Mouse (Mus musculus) embryonic facial prominence, embryonic 13.5 days (tissue): Measurements from ENCODE around the gene Decr2. TPM values are rescaled to one million over a fixed set of nuclear protein-coding genes. Genes with fewer than 3 reads are reported as not detected.
"Not testable (repeated sequence)": the region's sequence is repeated elsewhere in the genome, so short reads cannot be mapped to it uniquely, and the experiment has no call there.

ENCODE experiments used
- ATAC-seq: fragments of 200-750 bp; cut with Nextera tagmentation; 2 replicates; pipeline ENCODE4 v1.8.0; 2017; ENCODE audit warnings: low read depth; ENCODE audit not compliant: insufficient number of reproducible peaks, insufficient read depth, low FRiP score, low TSS enrichment
- H3K27ac ChIP-seq: fragments of 300-500 bp; sonication (generic); 2 replicates; pipeline ENCODE4 v1.5.1; 2015; ENCODE audit warnings: moderate library complexity, mild to moderate bottlenecking, inconsistent platforms
- H3K27me3 ChIP-seq: fragments of 300-500 bp; sonication (generic); 2 replicates; pipeline ENCODE4 v1.6.1; 2015; ENCODE audit warnings: mild to moderate bottlenecking, inconsistent platforms
- H3K36me3 ChIP-seq: fragments of 300-500 bp; sonication (generic); 2 replicates; pipeline ENCODE4 v1.6.1; 2015; ENCODE audit warnings: mild to moderate bottlenecking, inconsistent platforms
- H3K4me1 ChIP-seq: fragments of 300-500 bp; sonication (generic); 2 replicates; pipeline ENCODE4 v1.6.1; 2015; ENCODE audit warnings: inconsistent platforms
- H3K4me2 ChIP-seq: fragments of 300-500 bp; sonication (generic); 2 replicates; pipeline ENCODE4 v1.6.1; 2015; ENCODE audit warnings: moderate library complexity, mild to moderate bottlenecking, inconsistent platforms
- H3K4me3 ChIP-seq: fragments of 300-500 bp; sonication (generic); 2 replicates; pipeline ENCODE4 v1.5.1; 2015; ENCODE audit warnings: mild to moderate bottlenecking, inconsistent platforms
- H3K9ac ChIP-seq: fragments of 300-500 bp; sonication (generic); 2 replicates; pipeline ENCODE4 v1.6.1; 2015; ENCODE audit warnings: mild to moderate bottlenecking, inconsistent platforms
- H3K9me3 ChIP-seq: fragments of 300-500 bp; sonication (generic); 2 replicates; pipeline ENCODE4 v1.6.1; 2016; ENCODE audit warnings: inconsistent platforms
- WGBS: fragments of 180-500 bp; shearing (Covaris S2); methylation state at CpG from one replicate; pipeline ENCODE4 v1.1.7; 2015; ENCODE audit warnings: mixed read lengths; 5-methylcytosine and 5-hydroxymethylcytosine counted together
- polyA plus RNA-seq: library from polyadenylated mRNA; unstranded; fragments of >200 nt; fragmentation: Nextera tagmentation; extraction: Ambion mirVana; gene quantifications from 2 replicates; pipeline ENCODE4 v1.2.1, GENCODE M21; 2015

Gene Decr2
- polyA plus RNA-seq, 1 experiment from 2014 or later: 44.9 TPM

GRCm38 (mm10) chr17:26122431-26123140, 32.4 kb upstream of the Decr2 start:
- 45% methylated on average over 5 of the region's 5 CpGs for WGBS
- no peak for ATAC-seq
- H3K36me3 ChIP-seq: peaks cover 26% of the 10 kb centered on the region
- peaks cover 25% of the 10 kb centered on the region for H3K4me1 ChIP-seq
- H3K9ac ChIP-seq: no peak overlapping the region
- H3K27ac ChIP-seq: no peak overlapping the region
- no peaks in the 10 kb centered on the region for H3K9me3 ChIP-seq
- H3K4me2 ChIP-seq: no peak overlapping the region
- peak overlapping the region; percentile 3; the same call in 1 of the 2 replicates for H3K4me3 ChIP-seq
- peaks cover 21% of the 10 kb centered on the region for H3K27me3 ChIP-seq

- H3K9me3 ChIP-seq: no peaks in the 10 kb centered on the region
- WGBS: 48% methylated on average over 33 of the region's 33 CpGs
- no peak overlapping the region for H3K27ac ChIP-seq
- 0 out of 2 replicates have a peak, but pooled peaks have one; percentile 7 for ATAC-seq
- peaks cover 46% of the 10 kb centered on the region for H3K27me3 ChIP-seq
- H3K4me3 ChIP-seq: no peak overlapping the region
- no peak overlapping the region for H3K9ac ChIP-seq
- peaks cover 22% of the 10 kb centered on the region for H3K4me1 ChIP-seq
- H3K36me3 ChIP-seq: peaks cover 1% of the 10 kb centered on the region; the same call in 1 of the 2 replicates
- peak overlapping the region; percentile 20; the same call in 1 of the 2 replicates for H3K4me2 ChIP-seq
These were observed 29.9 kb upstream of the Decr2 start for GRCm38 (mm10) chr17:26119766-26120710.

GRCm38 (mm10) chr17:26116503-26117258, 26.5 kb upstream of the Decr2 start:
- WGBS: 84% methylated on average over 17 of the region's 17 CpGs

GRCm38 (mm10) chr17:26115956-26116487, 25.9 kb upstream of the Decr2 start:
- no peak for ATAC-seq
- Histone ChIP-seq H3K9ac (no peak overlapping the region), H3K4me2 (no peak overlapping the region), H3K36me3 (no peaks in the 10 kb centered on the region), H3K27ac (no peak overlapping the region), H3K4me1 (peaks cover 21% of the 10 kb centered on the region), H3K27me3 (peaks cover 86% of the 10 kb centered on the region), H3K9me3 (no peaks in the 10 kb centered on the region), H3K4me3 (no peak overlapping the region)
- WGBS: 66% methylated on average over 2 of the region's 3 CpGs

More at GRCm38 (mm10) chr17:26116503-26117258, 26.5 kb upstream of the Decr2 start:
- Histone ChIP-seq H3K4me2 (no peak overlapping the region), H3K9ac (no peak overlapping the region), H3K27me3 (peaks cover 80% of the 10 kb centered on the region), H3K36me3 (no peaks in the 10 kb centered on the region), H3K4me3 (no peak overlapping the region), H3K4me1 (peaks cover 21% of the 10 kb centered on the region), H3K9me3 (no peaks in the 10 kb centered on the region), H3K27ac (no peak overlapping the region)
- ATAC-seq: no peak

GRCm38 (mm10) chr17:26115205-26115898, 25.2 kb upstream of the Decr2 start:
- Histone ChIP-seq H3K9me3 (no peaks in the 10 kb centered on the region), H3K4me1 (peaks cover 18% of the 10 kb centered on the region), H3K36me3 (no peaks in the 10 kb centered on the region), H3K4me2 (no peak overlapping the region), H3K9ac (no peak overlapping the region), H3K4me3 (no peak overlapping the region), H3K27ac (no peak overlapping the region), H3K27me3 (peaks cover 93% of the 10 kb centered on the region)
- WGBS: 78% methylated on average over 7 of the region's 7 CpGs
- no peak for ATAC-seq

GRCm38 (mm10) chr17:26114461-26114860, 24.3 kb upstream of the Decr2 start:
- Histone ChIP-seq H3K27me3 (peaks cover 97% of the 10 kb centered on the region), H3K4me1 (peaks cover 13% of the 10 kb centered on the region)
- H3K9ac ChIP-seq, H3K4me3 ChIP-seq, H3K36me3 ChIP-seq, ATAC-seq, H3K4me2 ChIP-seq, H3K9me3 ChIP-seq, H3K27ac ChIP-seq: not testable (repeated sequence)
- WGBS: 61% methylated on average over 7 of the region's 7 CpGs

DNA sequence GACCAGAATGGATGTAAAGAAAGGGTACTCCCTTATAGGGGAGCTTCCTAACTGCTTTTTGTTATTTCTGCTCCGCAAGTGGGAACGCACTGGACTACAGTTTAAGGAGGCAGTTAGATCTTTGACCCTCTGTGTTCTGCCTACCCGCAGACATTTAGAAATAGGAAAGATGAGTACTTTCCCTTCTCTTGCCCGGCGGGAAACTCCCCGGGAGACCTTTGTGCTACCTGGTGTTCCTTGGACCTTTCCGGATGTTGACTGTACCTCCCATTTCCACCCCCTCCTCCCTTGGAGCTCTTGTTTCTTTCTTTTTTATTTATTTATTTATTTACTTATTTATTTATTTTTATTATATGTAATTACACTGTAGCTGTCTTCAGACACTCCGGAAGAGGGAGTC, 23.9 kb upstream of the Decr2 start:
- Histone ChIP-seq H3K4me2 (peak overlapping the region; percentile 98), H3K4me1 (peaks cover 13% of the 10 kb centered on the region), H3K4me3 (peak overlapping the region; percentile 62), H3K9me3 (no peaks in the 10 kb centered on the region), H3K36me3 (no peaks in the 10 kb centered on the region), H3K27me3 (peaks cover 97% of the 10 kb centered on the region), H3K9ac (peak overlapping the region; percentile 68; the same call in 1 of the 2 replicates), H3K27ac (no peak overlapping the region)
- 11% methylated on average over 8 of the region's 8 CpGs for WGBS
- ATAC-seq: no peak

DNA sequence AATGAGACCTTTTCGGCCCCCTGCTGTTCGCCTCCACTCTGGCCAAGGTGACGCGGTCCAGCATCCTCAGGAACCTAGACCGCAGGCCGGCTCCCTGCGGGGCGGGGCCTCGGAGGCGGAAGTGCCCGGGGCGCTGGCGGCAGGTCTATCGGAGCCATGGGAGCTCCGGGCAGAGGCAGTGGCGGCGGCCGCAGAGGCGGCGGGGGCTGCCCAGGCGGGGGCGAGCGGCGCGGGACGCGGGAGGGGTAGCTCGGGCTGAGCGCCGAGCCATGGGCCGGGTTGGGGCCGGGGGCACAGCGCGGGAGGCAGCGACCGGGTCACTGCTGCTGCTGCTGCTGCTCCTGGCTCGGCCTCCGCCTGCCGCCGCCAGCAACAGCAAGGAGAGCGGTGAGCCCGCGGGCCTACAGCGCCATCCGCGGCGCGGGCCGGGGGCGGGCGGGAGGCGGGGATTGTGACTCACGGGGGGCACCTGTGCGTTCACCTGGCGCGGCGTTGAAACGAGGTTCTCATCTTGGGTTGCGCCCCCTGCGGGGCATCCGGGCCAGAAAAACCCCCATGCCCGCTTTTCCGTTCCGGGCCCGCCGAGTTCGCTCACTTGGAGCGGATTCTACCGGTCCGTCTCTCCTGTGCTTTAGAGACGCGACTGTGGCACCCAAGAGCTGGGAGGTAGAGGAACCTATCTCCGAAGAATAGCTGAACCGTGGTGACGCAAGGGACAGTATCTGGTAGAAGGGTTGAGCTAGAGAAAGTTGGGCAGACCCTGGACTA, 23.2 kb upstream of the Decr2 start, which contains the start of gene Tmem8:
TSS of gene Tmem8 (plus strand) at position 119 of the 768 bp plus-strand sequence.
- Histone ChIP-seq H3K36me3 (no peaks in the 10 kb centered on the region), H3K4me2 (peak within 1 kb of the TSS; percentile 98), H3K4me3 (peak within 1 kb of the TSS; percentile 62), H3K9ac (peak within 1 kb of the TSS; percentile 68), H3K9me3 (no peaks in the 10 kb centered on the region), H3K27me3 (peaks cover 90% of the 10 kb centered on the region), H3K27ac (no peak within 1 kb of the TSS), H3K4me1 (peaks cover 13% of the 10 kb centered on the region)
- ATAC-seq: peak; percentile 32; the same call in 1 of the 2 replicates
- 2% methylated on average over 71 of the region's 75 CpGs for WGBS

DNA sequence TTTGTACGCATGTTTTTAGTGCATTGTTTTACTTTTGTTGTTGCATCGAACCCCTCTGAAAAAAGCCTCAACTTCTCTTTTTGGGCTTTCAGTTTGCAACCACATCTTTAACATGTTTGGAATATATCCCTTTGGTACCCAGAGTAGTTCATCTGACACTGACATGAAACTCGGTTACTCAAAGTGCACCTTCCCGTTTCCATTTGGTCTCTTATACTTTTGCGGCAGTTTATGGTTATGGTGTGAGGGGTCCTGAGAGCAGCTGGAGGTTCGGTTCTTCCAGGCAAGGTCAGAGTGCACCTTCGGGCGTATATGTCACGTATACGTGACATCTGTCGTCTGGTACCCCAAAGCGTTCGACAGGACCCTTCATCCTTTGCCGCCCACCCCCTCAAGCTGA, 22.6 kb upstream of the Decr2 start:
- Histone ChIP-seq H3K4me1 (peaks cover 13% of the 10 kb centered on the region), H3K9ac (peak overlapping the region; percentile 68), H3K36me3 (no peaks in the 10 kb centered on the region), H3K4me3 (peak overlapping the region; percentile 62), H3K27ac (no peak overlapping the region), H3K4me2 (peak overlapping the region; percentile 98), H3K9me3 (no peaks in the 10 kb centered on the region), H3K27me3 (peaks cover 84% of the 10 kb centered on the region)
- no peak for ATAC-seq
- 15% methylated on average over 14 of the region's 14 CpGs for WGBS

DNA sequence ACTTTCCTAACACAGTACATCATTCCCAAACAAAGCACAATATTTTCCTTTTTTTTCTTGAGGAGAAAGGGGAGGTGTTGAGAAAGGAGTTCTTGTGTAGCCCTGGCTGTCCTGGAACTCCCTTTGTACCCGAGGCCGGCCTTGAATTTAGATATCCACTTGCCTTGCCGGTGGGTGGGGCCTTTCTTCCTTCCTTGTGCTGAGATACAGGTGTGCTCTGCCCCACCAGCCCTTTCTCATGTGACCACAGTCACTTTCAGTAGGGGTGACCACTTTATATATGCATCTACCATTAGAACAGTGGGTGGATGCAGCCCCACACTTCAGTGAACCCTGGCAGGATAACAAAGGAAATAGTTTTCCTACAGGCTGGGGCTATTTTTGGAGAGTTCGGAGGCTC, 21.6 kb upstream of the Decr2 start:
- H3K4me3 ChIP-seq: no peak overlapping the region
- H3K9me3 ChIP-seq: no peaks in the 10 kb centered on the region
- H3K36me3 ChIP-seq: no peaks in the 10 kb centered on the region
- no peak overlapping the region for H3K9ac ChIP-seq
- peaks cover 13% of the 10 kb centered on the region for H3K4me1 ChIP-seq
- peaks cover 74% of the 10 kb centered on the region for H3K27me3 ChIP-seq
- H3K4me2 ChIP-seq: no peak overlapping the region
- 14% methylated on average over 4 of the region's 4 CpGs for WGBS
- H3K27ac ChIP-seq: no peak overlapping the region
- ATAC-seq: no peak
